Mouse (Mus musculus) liver, embryonic 12.5 days (tissue): Measurements from ENCODE around the gene Mief1. TPM values are rescaled to one million over a fixed set of nuclear protein-coding genes. Genes with fewer than 3 reads are reported as not detected.

Experiments used
- ATAC-seq: fragments of 200-750 bp; cut with Nextera tagmentation; 2 replicates; pipeline ENCODE4 v1.8.0; 2017; ENCODE audit warnings: moderate number of reproducible peaks, mild to moderate bottlenecking, moderate library complexity
- H3K27ac ChIP-seq: fragments of 300-500 bp; sonication (generic); 2 replicates; pipeline ENCODE4 v1.5.1; 2016; ENCODE audit warnings: mild to moderate bottlenecking
- H3K27me3 ChIP-seq: fragments of 300-500 bp; sonication (generic); replicated peaks from 2 replicates; pipeline ENCODE4 v1.6.1; 2016; ENCODE audit warnings: mild to moderate bottlenecking, moderate library complexity
- H3K36me3 ChIP-seq: fragments of 300-500 bp; sonication (generic); 2 replicates; pipeline ENCODE4 v1.6.1; 2016; ENCODE audit warnings: mild to moderate bottlenecking, moderate library complexity
- H3K4me1 ChIP-seq: fragments of 300-500 bp; sonication (generic); 2 replicates; pipeline ENCODE4 v1.6.1; 2016
- H3K4me2 ChIP-seq: fragments of 300-500 bp; sonication (generic); 2 replicates; pipeline ENCODE4 v1.6.1; 2016; ENCODE audit warnings: mild to moderate bottlenecking, moderate library complexity
- H3K4me3 ChIP-seq: fragments of 300-500 bp; sonication (generic); 2 replicates; pipeline ENCODE4 v1.5.1; 2016; ENCODE audit warnings: mild to moderate bottlenecking, moderate library complexity
- H3K9ac ChIP-seq: fragments of 300-500 bp; sonication (generic); 2 replicates; pipeline ENCODE4 v1.6.1; 2016; ENCODE audit warnings: mild to moderate bottlenecking, moderate library complexity
- H3K9me3 ChIP-seq: fragments of 300-500 bp; sonication (generic); replicated peaks from 2 replicates; pipeline ENCODE4 v1.6.1; 2016; ENCODE audit warnings: mild to moderate bottlenecking, moderate library complexity
- WGBS: fragments of 180-500 bp; shearing (Covaris S2); methylation state at CpG from one replicate; pipeline ENCODE4 v1.1.7; 2016; ENCODE audit not compliant: insufficient replicate concordance; 5-methylcytosine and 5-hydroxymethylcytosine counted together
- polyA plus RNA-seq: library from polyadenylated mRNA; unstranded; fragments of >200 nt; fragmentation: Nextera tagmentation; extraction: Ambion mirVana; gene quantifications from 2 replicates; pipeline ENCODE4 v1.2.1, GENCODE M21; 2016

Mief1 gene
- polyA plus RNA-seq, 1 experiment from 2014 or later: 30.1 TPM

GRCm38 (mm10) chr15:80215716-80216479, 17.9 kb upstream of the Mief1 start:
- WGBS: 16% methylated on average over 10 of the region's 10 CpGs
- no peak overlapping the region for H3K9ac ChIP-seq
- H3K9me3 ChIP-seq: no peaks in the 10 kb centered on the region
- no peak overlapping the region for H3K4me2 ChIP-seq
- H3K4me1 ChIP-seq: peaks cover 20% of the 10 kb centered on the region
- peaks cover 25% of the 10 kb centered on the region for H3K27me3 ChIP-seq
- ATAC-seq: no peak
- no peak overlapping the region for H3K27ac ChIP-seq
- 0 out of 2 replicates have a peak, but pooled peaks cover 8% of the 10 kb centered on the region for H3K36me3 ChIP-seq
- H3K4me3 ChIP-seq: no peak overlapping the region

- WGBS: 38% methylated on average over 9 of the region's 9 CpGs
- no peak overlapping the region for H3K9ac ChIP-seq
- ATAC-seq: no peak
- no peaks in the 10 kb centered on the region for H3K9me3 ChIP-seq
- no peak overlapping the region for H3K4me2 ChIP-seq
- no peak overlapping the region for H3K4me3 ChIP-seq
- no peak overlapping the region for H3K27ac ChIP-seq
- peaks cover 20% of the 10 kb centered on the region for H3K27me3 ChIP-seq
- H3K36me3 ChIP-seq: 0 out of 2 replicates have a peak, but pooled peaks cover 4% of the 10 kb centered on the region
- peaks cover 20% of the 10 kb centered on the region for H3K4me1 ChIP-seq
Measured at GRCm38 (mm10) chr15:80216480-80216820, 17.4 kb upstream of the Mief1 start.

GRCm38 (mm10) chr15:80217476-80217875, 16.3 kb upstream of the Mief1 start:
- Histone ChIP-seq H3K4me1 (peaks cover 20% of the 10 kb centered on the region), H3K9ac (no peak overlapping the region), H3K36me3 (no peaks in the 10 kb centered on the region), H3K4me3 (no peak overlapping the region), H3K9me3 (no peaks in the 10 kb centered on the region), H3K27ac (no peak overlapping the region), H3K27me3 (peaks cover 10% of the 10 kb centered on the region), H3K4me2 (no peak overlapping the region)
- ATAC-seq: no peak
- WGBS: 74% methylated on average over 10 of the region's 10 CpGs

GRCm38 (mm10) chr15:80219211-80219610, 14.6 kb upstream of the Mief1 start:
- Histone ChIP-seq H3K4me3 (no peak overlapping the region), H3K27me3 (no peaks in the 10 kb centered on the region), H3K4me2 (peak overlapping the region; percentile 27), H3K27ac (0 out of 2 replicates have a peak overlapping the region, but pooled peaks have one; percentile 18), H3K9me3 (no peaks in the 10 kb centered on the region), H3K9ac (no peak overlapping the region), H3K36me3 (no peaks in the 10 kb centered on the region), H3K4me1 (peaks cover 6% of the 10 kb centered on the region)
- WGBS: 11% methylated on average over 14 of the region's 14 CpGs
- peak; percentile 42; the same call in 1 of the 2 replicates for ATAC-seq

- Histone ChIP-seq H3K9ac (no peak overlapping the region), H3K27ac (0 out of 2 replicates have a peak overlapping the region, but pooled peaks have one; percentile 18)
Measured at GRCm38 (mm10) chr15:80219705-80220657, 13.8 kb upstream of the Mief1 start.

GRCm38 (mm10) chr15:80221031-80221430, 12.8 kb upstream of the Mief1 start:
- no peak for ATAC-seq
- 51% methylated on average over 8 of the region's 8 CpGs for WGBS
- H3K9me3 ChIP-seq: no peaks in the 10 kb centered on the region
- H3K27ac ChIP-seq: no peak overlapping the region
- peaks cover 14% of the 10 kb centered on the region for H3K4me1 ChIP-seq
- no peak overlapping the region for H3K4me2 ChIP-seq
- no peaks in the 10 kb centered on the region for H3K27me3 ChIP-seq
- no peak overlapping the region for H3K9ac ChIP-seq
- H3K36me3 ChIP-seq: no peaks in the 10 kb centered on the region
- no peak overlapping the region for H3K4me3 ChIP-seq

More at GRCm38 (mm10) chr15:80219705-80220657, 13.8 kb upstream of the Mief1 start:
- 52% methylated on average over 4 of the region's 4 CpGs for WGBS
- H3K9me3 ChIP-seq: no peaks in the 10 kb centered on the region
- H3K4me3 ChIP-seq: no peak overlapping the region
- H3K4me2 ChIP-seq: peak overlapping the region; percentile 27
- no peak for ATAC-seq
- H3K4me1 ChIP-seq: peaks cover 7% of the 10 kb centered on the region
- no peaks in the 10 kb centered on the region for H3K27me3 ChIP-seq
- no peaks in the 10 kb centered on the region for H3K36me3 ChIP-seq

DNA sequence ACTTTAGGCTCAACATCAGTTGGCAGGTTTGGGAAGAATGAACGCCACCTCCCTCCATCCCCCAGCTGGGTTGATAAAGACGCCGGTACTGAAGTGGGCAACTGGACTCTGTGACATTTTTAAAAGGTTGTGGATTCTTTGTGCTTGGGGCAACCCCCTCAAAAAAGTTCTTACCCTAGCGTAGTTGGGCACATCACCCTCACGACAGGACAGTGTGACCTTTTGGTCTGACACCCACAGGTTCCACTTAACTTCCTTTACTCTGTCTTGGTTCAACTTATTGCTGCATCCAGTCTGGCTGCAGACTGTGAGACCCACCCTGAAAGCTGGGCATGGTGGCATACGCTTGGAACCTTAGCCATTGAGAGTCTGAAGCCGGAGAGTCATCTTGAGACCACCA, 10.1 kb upstream of the Mief1 start:
- H3K4me3 ChIP-seq: no peak overlapping the region
- 76% methylated on average over 7 of the region's 7 CpGs for WGBS

GRCm38 (mm10) chr15:80225208-80225607, 8.6 kb upstream of the Mief1 start:
- Histone ChIP-seq H3K4me1 (peaks cover 8% of the 10 kb centered on the region; the same call in 1 of the 2 replicates), H3K9ac (no peak overlapping the region), H3K27ac (no peak overlapping the region), H3K36me3 (no peaks in the 10 kb centered on the region), H3K27me3 (no peaks in the 10 kb centered on the region), H3K4me2 (no peak overlapping the region), H3K9me3 (no peaks in the 10 kb centered on the region), H3K4me3 (no peak overlapping the region)
- WGBS: 11% methylated on average over 9 of the region's 9 CpGs
- peak; percentile 69; the same call in 1 of the 2 replicates for ATAC-seq

More for the DNA sequence above, 10.1 kb upstream of the Mief1 start:
- ATAC-seq: no peak
- Histone ChIP-seq H3K9ac (no peak overlapping the region), H3K9me3 (no peaks in the 10 kb centered on the region), H3K27me3 (no peaks in the 10 kb centered on the region), H3K27ac (no peak overlapping the region), H3K4me2 (no peak overlapping the region), H3K36me3 (no peaks in the 10 kb centered on the region), H3K4me1 (peaks cover 14% of the 10 kb centered on the region)

GRCm38 (mm10) chr15:80225796-80226195, 8.0 kb upstream of the Mief1 start:
- Histone ChIP-seq H3K36me3 (no peaks in the 10 kb centered on the region), H3K27ac (no peak overlapping the region), H3K4me2 (no peak overlapping the region), H3K9me3 (no peaks in the 10 kb centered on the region), H3K27me3 (no peaks in the 10 kb centered on the region), H3K9ac (no peak overlapping the region), H3K4me1 (peaks cover 8% of the 10 kb centered on the region; the same call in 1 of the 2 replicates), H3K4me3 (no peak overlapping the region)
- 0 out of 2 replicates have a peak, but pooled peaks have one; percentile 22 for ATAC-seq
- WGBS: 47% methylated on average over 2 of the region's 2 CpGs

GRCm38 (mm10) chr15:80228071-80228800, 5.6 kb upstream of the Mief1 start:
- H3K4me3 ChIP-seq: no peak overlapping the region
- peaks cover 23% of the 10 kb centered on the region for H3K4me1 ChIP-seq
- ATAC-seq: no peak
- WGBS: 72% methylated on average over 17 of the region's 17 CpGs
- H3K9me3 ChIP-seq: no peaks in the 10 kb centered on the region
- no peaks in the 10 kb centered on the region for H3K27me3 ChIP-seq
- no peak overlapping the region for H3K9ac ChIP-seq
- no peak overlapping the region for H3K4me2 ChIP-seq
- H3K27ac ChIP-seq: no peak overlapping the region
- H3K36me3 ChIP-seq: no peaks in the 10 kb centered on the region

DNA sequence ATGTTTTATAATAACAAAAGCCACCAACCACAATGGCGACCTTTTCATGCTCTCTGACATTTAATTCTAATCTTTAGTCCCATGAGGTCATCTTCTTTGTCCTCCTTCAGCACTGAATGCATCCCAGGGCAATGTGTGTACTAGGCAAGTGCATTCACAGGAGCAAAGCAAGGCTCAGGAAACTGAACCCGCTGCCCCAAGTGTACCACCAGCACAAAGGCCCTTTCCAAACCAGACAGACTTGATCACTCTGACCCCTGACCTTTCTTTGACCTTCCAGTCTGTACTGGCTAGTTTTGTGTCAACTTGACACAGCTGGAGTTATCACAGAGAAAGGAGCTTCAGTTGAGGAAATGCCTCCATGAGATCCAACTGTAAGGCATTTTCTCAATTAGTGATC, 1.5 kb upstream of the Mief1 start:
- H3K27ac ChIP-seq: peak overlapping the region; percentile 31; the same call in 1 of the 2 replicates

More for the DNA sequence above, 1.5 kb upstream of the Mief1 start:
- Histone ChIP-seq H3K4me2 (no peak overlapping the region), H3K27me3 (no peaks in the 10 kb centered on the region), H3K9me3 (no peaks in the 10 kb centered on the region), H3K4me1 (peaks cover 45% of the 10 kb centered on the region), H3K4me3 (no peak overlapping the region), H3K9ac (no peak overlapping the region), H3K36me3 (peaks cover 22% of the 10 kb centered on the region)
- ATAC-seq: no peak
- WGBS: 70% methylated on average over 2 of the region's 2 CpGs
